Mouse (Mus musculus) hindbrain, embryonic 16.5 days (tissue): ENCODE data around the gene Thbs1. TPM values are rescaled to one million over a fixed set of nuclear protein-coding genes. Genes with fewer than 3 reads are reported as not detected.

Experiments used
- ATAC-seq: fragments of 200-750 bp; cut with Nextera tagmentation; 2 replicates; pipeline ENCODE4 v1.8.0; 2017; ENCODE audit warnings: moderate TSS enrichment, moderate library complexity
- H3K27ac ChIP-seq: fragments of 300-500 bp; sonication (generic); 2 replicates; pipeline ENCODE4 v1.5.1; 2014; ENCODE audit warnings: low read depth, mild to moderate bottlenecking, control low read depth, low read length, moderate library complexity
- H3K27me3 ChIP-seq: fragments of 300-500 bp; sonication (generic); replicated peaks from 2 replicates; pipeline ENCODE4 v1.6.1; 2014; ENCODE audit warnings: low read length; ENCODE audit not compliant: control insufficient read depth, insufficient read depth
- H3K36me3 ChIP-seq: fragments of 300-500 bp; sonication (generic); 2 replicates; pipeline ENCODE4 v1.6.1; 2014; ENCODE audit warnings: mild to moderate bottlenecking, low read length, moderate library complexity, mixed read lengths; ENCODE audit not compliant: control insufficient read depth, insufficient read depth
- H3K4me1 ChIP-seq: fragments of 300-500 bp; sonication (generic); 2 replicates; pipeline ENCODE4 v1.6.1; 2014; ENCODE audit warnings: low read depth, low read length; ENCODE audit not compliant: control insufficient read depth, insufficient read depth
- H3K4me2 ChIP-seq: fragments of 300-500 bp; sonication (generic); 2 replicates; pipeline ENCODE4 v1.6.1; 2014; ENCODE audit warnings: mild to moderate bottlenecking, low read length, control low read depth, moderate library complexity
- H3K4me3 ChIP-seq: fragments of 300-500 bp; sonication (generic); 2 replicates; pipeline ENCODE4 v1.5.1; 2014; ENCODE audit warnings: mild to moderate bottlenecking, low read length, control low read depth, moderate library complexity
- H3K9ac ChIP-seq: fragments of 300-500 bp; sonication (generic); 2 replicates; pipeline ENCODE4 v1.6.1; 2014; ENCODE audit warnings: low read depth, mild to moderate bottlenecking, control low read depth, low read length, moderate library complexity
- H3K9me3 ChIP-seq: fragments of 300-500 bp; sonication (generic); 2 replicates; pipeline ENCODE4 v1.6.1; 2014; ENCODE audit warnings: mild to moderate bottlenecking, low read length, moderate library complexity; ENCODE audit not compliant: control insufficient read depth
- WGBS: fragments of 180-500 bp; shearing (Covaris S2); extraction: QIAGEN DNeasy Blood & Tissue Kit; methylation state at CpG from one replicate; pipeline ENCODE4 v1.1.7; 2014; 5-methylcytosine and 5-hydroxymethylcytosine counted together
- polyA plus RNA-seq: library from polyadenylated mRNA; unstranded; fragments of >200 nt; fragmentation: Nextera tagmentation; extraction: Ambion mirVana; gene quantifications from 2 replicates; pipeline ENCODE4 v1.2.1, GENCODE M21; 2015

Gene Thbs1
- 6.2 and 8.9 TPM in 2 replicates for polyA plus RNA-seq

DNA sequence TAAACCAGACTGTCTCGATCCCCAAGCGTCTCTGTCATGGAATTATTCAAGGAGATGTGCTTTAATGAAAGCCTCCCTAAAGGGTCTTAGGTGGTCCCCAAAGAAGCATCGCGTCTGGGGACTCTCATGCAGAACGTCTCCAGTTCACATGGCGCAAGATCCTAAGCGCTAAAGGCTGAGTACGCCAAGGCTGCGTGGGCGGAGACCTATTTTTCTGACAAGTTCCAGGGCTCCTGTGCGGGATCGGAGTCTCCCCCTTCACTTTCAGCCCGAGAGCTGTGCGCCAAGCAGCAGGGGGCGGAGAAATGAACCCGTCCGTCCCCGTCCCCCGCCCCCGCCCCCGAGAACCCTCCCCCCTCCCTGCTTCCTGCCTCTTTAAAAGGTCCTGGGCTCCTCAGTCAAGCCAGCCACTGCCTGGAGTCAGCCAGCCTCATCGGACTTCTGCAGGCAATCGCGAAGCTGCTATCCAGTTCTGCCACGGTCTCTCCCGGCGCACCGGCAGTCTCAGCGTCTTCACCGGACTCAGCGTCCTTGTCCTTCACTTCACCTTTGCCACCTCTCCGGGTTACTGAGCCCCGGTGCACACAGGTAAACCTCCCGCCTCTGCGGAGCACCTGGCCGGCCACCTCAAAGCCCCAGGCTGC is at the start of gene Thbs1:
TSS of gene Thbs1 (plus strand) at position 389 of the 644 bp plus-strand sequence.
- no peak within 1 kb of the TSS for H3K27ac ChIP-seq
- WGBS: under 1% methylated on average over 34 of the region's 36 CpGs
- peak within 1 kb of the TSS; percentile 69 for H3K9ac ChIP-seq
- no peaks in the 10 kb centered on the region for H3K36me3 ChIP-seq
- H3K9me3 ChIP-seq: no peaks in the 10 kb centered on the region
- H3K27me3 ChIP-seq: peaks cover 3% of the 10 kb centered on the region; the same call in 1 of the 2 replicates
- H3K4me1 ChIP-seq: peaks cover 13% of the 10 kb centered on the region
- H3K4me3 ChIP-seq: peak within 1 kb of the TSS; percentile 59
- ATAC-seq: peak; percentile 82
- peak within 1 kb of the TSS; percentile 77 for H3K4me2 ChIP-seq

DNA sequence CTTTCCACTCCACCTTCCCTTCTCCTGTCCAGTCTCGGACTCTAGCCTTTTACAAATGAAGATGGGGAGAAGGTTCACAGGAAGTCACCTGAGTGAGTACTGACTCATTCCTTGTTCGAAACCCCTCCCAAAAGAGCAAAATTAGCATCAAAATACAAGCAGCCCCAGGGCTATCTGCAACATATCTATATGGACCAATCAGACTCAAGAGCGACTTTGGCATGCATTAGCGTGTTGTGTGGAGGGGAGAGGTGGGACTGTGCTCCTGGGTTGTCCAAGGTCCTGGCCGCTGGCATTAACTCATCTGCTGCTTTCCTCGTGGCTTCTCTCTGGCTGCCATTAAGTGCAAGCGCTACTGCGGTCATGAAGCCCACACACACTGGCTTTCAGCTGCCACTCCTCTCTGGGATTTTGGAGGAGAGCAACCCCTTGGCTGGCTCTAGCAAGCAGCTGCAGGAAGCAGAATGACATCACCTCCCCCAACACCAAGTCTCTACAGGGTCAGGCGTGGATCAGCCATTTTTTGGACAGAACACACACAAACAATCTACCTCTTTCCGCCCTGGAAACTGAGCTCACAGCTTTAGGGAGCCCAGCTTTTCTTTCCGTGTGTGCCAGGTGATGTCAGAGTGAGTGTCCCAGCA is 47.4 kb upstream of the Thbs1 start:
- no peak overlapping the region for H3K9ac ChIP-seq
- no peaks in the 10 kb centered on the region for H3K27me3 ChIP-seq
- no peaks in the 10 kb centered on the region for H3K4me1 ChIP-seq
- H3K4me3 ChIP-seq: no peak overlapping the region
- H3K4me2 ChIP-seq: no peak overlapping the region
- no peak overlapping the region for H3K27ac ChIP-seq
- no peak for ATAC-seq
- 92% methylated on average over 11 of the region's 11 CpGs for WGBS
- no peaks in the 10 kb centered on the region for H3K9me3 ChIP-seq
- H3K36me3 ChIP-seq: no peaks in the 10 kb centered on the region

DNA sequence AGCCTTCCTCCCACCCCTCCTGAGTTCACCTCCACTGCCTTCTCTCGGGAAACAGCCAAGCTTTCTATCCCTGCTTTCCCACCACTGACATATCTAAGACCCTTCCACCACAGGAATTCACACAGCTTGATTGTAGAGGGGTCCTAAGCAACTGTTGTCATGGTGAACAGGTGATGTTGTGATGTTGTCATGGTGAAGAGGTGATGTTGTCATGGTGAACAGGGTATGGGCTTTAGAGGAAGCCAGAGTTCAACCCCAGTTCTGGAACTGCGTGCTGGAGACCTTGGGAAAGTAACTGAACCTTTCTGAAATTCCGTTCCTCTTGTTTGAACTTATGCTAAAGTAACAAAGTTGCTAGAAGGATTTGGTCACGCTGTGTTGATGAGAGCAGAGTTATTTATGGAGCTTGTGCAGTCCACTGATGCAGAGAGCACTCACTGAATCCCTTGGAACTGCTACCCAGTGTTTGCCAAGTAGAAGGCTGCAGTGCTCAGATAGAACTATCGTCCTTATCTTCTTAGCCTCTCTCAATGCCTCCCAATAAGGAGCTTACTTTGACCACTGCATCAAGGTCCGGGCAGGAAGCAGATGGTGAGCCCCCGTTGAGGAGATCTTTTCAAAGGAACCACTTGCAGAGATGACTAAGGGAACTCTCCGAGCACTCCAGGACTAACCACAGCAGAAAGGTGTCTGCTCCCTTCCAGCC is 45.5 kb upstream of the Thbs1 start:
- Histone ChIP-seq H3K27me3 (no peaks in the 10 kb centered on the region), H3K4me2 (no peak overlapping the region), H3K4me1 (no peaks in the 10 kb centered on the region), H3K9ac (no peak overlapping the region), H3K27ac (no peak overlapping the region), H3K9me3 (no peaks in the 10 kb centered on the region), H3K4me3 (no peak overlapping the region), H3K36me3 (no peaks in the 10 kb centered on the region)
- ATAC-seq: no peak
- WGBS: 79% methylated on average over 8 of the region's 8 CpGs

DNA sequence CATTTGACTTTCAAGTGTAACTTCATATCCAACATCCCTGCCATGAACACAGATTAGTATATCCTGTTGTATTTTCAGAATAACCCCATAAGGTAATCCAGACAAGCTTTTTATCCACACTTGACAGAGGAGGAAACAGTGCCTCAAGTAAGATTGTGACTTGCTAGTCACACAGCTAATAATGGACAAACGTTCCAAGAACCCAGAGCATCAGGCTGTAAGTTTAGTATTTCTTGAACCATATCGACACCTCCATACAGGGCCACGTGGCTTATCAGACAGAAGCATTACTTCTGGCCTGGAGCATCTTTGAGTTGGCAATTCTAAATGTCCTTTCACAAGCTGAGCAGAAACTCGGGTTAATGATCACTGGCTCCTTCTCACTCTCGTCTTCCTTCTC is 41.7 kb upstream of the Thbs1 start:
- H3K27me3 ChIP-seq: no peaks in the 10 kb centered on the region
- ATAC-seq: no peak

DNA sequence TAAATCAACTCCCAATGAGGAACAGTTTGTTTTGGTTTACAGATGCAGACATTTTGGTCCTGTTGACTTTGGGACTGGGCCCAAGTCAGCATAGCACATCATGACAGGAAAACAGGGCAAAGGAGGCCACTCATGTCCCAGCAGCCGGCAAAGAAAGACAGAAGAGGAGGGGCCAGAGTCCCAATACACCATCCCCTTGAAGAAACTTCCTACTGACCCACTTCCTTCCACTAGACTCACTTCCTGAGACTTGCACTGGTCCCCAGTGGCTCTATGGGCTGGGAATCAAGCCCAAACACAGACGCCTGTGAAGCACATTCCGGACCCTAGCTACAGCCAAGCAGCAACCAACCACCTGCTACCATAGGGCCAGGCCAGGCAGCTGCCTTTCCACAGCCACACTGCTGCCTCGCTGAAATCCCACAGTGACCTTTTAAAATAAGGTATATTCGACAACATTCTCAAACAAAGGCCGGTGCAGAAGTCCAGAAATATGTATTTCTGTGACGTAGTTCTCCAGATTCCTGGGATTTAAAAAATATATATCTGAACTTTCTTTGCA is 38.8 kb upstream of the Thbs1 start:
- H3K9me3 ChIP-seq: no peaks in the 10 kb centered on the region

More for the DNA sequence above, 41.7 kb upstream of the Thbs1 start:
- Histone ChIP-seq H3K4me3 (no peak overlapping the region), H3K27ac (no peak overlapping the region), H3K36me3 (no peaks in the 10 kb centered on the region), H3K4me1 (no peaks in the 10 kb centered on the region), H3K4me2 (no peak overlapping the region), H3K9me3 (no peaks in the 10 kb centered on the region), H3K9ac (no peak overlapping the region)
- 80% methylated on average over 5 of the region's 5 CpGs for WGBS

DNA sequence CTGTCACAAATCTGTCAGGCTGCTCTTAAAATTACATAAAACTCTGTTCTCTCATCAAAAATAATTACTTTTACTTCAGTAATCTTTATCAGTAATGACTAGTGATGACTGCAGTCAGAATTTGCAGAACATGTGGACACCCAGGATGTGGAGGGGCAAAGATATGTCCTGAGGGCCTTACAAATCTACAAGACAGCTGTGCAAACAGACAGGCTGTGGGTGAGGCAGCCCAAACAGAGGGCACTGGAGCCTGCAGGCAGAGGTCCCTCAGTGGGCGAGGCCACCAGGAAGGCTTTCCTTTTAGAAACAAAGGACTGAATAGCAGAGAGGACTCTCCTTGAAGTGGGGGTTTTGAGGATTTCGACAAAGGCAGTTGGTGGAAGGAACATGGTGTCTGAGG is 37.6 kb upstream of the Thbs1 start:
- H3K4me3 ChIP-seq: no peak overlapping the region
- no peak for ATAC-seq
- WGBS: 45% methylated on average over 2 of the region's 2 CpGs

More for the DNA sequence above, 38.8 kb upstream of the Thbs1 start:
- H3K4me3 ChIP-seq: no peak overlapping the region
- H3K27me3 ChIP-seq: no peaks in the 10 kb centered on the region
- H3K9ac ChIP-seq: no peak overlapping the region
- H3K4me1 ChIP-seq: no peaks in the 10 kb centered on the region
- no peaks in the 10 kb centered on the region for H3K36me3 ChIP-seq
- whole genome bisulfite sequencing: 80% methylated on average over 7 of the region's 7 CpGs
- ATAC-seq: no peak
- H3K27ac ChIP-seq: no peak overlapping the region
- no peak overlapping the region for H3K4me2 ChIP-seq

DNA sequence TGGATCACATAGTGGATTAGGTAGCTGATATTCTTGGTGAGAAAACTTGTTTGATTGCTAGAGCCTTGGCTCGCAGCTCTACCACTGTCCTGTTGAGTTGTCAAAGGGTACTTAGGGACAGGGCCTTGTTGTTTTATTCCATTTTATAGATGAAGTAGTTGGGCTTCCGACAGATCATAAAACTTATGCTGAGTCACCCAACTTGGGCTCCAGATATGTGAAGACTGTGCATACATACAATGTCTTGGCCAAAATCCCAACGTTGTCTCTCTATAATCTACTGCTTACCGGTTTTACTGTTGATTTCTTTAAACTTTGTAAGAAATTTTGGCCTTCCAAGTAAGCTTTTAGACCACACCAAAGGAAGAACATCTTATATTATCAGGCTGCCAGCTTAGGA is 36.5 kb upstream of the Thbs1 start:
- no peaks in the 10 kb centered on the region for H3K9me3 ChIP-seq
- no peak overlapping the region for H3K4me2 ChIP-seq
- no peak overlapping the region for H3K9ac ChIP-seq
- H3K27ac ChIP-seq: no peak overlapping the region
- no peaks in the 10 kb centered on the region for H3K27me3 ChIP-seq
- no peak overlapping the region for H3K4me3 ChIP-seq
- ATAC-seq: no peak
- H3K4me1 ChIP-seq: no peaks in the 10 kb centered on the region
- H3K36me3 ChIP-seq: no peaks in the 10 kb centered on the region
- WGBS: 86% methylated on average over 4 of the region's 4 CpGs

More for the DNA sequence above, 37.6 kb upstream of the Thbs1 start:
- Histone ChIP-seq H3K4me1 (no peaks in the 10 kb centered on the region), H3K4me2 (no peak overlapping the region), H3K9me3 (no peaks in the 10 kb centered on the region), H3K27ac (no peak overlapping the region), H3K27me3 (no peaks in the 10 kb centered on the region), H3K9ac (no peak overlapping the region), H3K36me3 (no peaks in the 10 kb centered on the region)

DNA sequence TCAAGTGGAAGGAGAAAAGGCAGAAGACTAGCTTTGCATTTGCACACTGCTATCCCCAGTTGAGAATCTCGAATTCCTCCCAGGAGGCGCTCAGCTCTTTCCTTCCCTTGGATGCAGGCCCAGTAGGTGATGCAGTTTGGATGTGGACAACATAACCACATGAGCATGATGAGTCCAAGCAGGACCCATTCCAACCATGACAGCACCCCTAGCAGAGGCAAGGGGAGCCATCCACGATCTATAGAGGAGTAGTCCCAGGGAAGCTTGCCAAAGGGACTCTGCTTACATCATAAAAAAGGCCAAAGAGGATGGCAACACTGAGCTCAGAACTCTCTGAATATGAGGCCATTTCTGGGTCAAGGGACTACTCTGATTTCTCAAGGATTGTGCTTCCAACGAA is 32.5 kb upstream of the Thbs1 start:
- Histone ChIP-seq H3K4me1 (no peaks in the 10 kb centered on the region), H3K9ac (no peak overlapping the region), H3K4me2 (no peak overlapping the region), H3K36me3 (no peaks in the 10 kb centered on the region), H3K4me3 (no peak overlapping the region), H3K9me3 (no peaks in the 10 kb centered on the region), H3K27ac (no peak overlapping the region), H3K27me3 (no peaks in the 10 kb centered on the region)
- ATAC-seq: no peak
- WGBS: 88% methylated on average over 4 of the region's 4 CpGs

DNA sequence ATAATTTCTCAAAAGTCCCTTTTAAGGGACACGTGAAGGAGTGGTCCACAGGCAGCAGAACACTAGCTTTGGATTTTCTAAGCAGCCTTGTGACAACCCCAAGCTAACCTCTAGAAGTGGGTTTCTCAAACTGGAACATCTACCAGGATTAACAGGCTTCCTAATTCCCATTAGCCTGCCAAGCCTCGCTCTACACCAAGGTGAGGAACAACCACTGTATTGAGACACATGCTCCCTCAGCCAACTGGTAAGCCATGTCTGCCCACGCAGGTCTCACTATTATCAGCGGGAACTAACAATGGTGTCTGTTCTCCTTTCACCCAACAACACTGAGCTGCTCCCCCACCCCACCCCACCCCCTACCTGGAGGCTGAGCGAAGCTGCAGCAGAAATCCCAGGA is 30.1 kb upstream of the Thbs1 start:
- no peak overlapping the region for H3K9ac ChIP-seq
- H3K27me3 ChIP-seq: no peaks in the 10 kb centered on the region
- WGBS: 86% methylated on average over 5 of the region's 5 CpGs
- H3K4me2 ChIP-seq: no peak overlapping the region
- no peaks in the 10 kb centered on the region for H3K36me3 ChIP-seq
- no peak overlapping the region for H3K4me3 ChIP-seq
- no peaks in the 10 kb centered on the region for H3K4me1 ChIP-seq
- no peak for ATAC-seq
- no peak overlapping the region for H3K27ac ChIP-seq
- H3K9me3 ChIP-seq: no peaks in the 10 kb centered on the region
